Mouse (Mus musculus) forebrain, embryonic 14.5 days (tissue): ENCODE measurements around the gene Mthfd1l. TPM values are rescaled to one million over a fixed set of nuclear protein-coding genes. Genes with fewer than 3 reads are reported as not detected.

ENCODE experiments used
- ATAC-seq: fragments of 200-750 bp; cut with Nextera tagmentation; 2 replicates; pipeline ENCODE4 v1.8.0; 2017; ENCODE audit warnings: mild to moderate bottlenecking, moderate library complexity
- DNase-seq: peaks from one replicate; pipeline ENCODE4 v3.0.0-alpha.2; 2015; ENCODE audit warnings: low spot score
- H3K27ac ChIP-seq: fragments of 300-500 bp; sonication (generic); 2 replicates; pipeline ENCODE4 v1.5.1; 2014; ENCODE audit warnings: low read depth, mild to moderate bottlenecking, control low read depth, low read length, moderate library complexity
- H3K27me3 ChIP-seq: fragments of 300-500 bp; sonication (generic); replicated peaks from 2 replicates; pipeline ENCODE4 v1.6.1; 2014; ENCODE audit warnings: low read length, control low read depth, mixed read lengths; ENCODE audit not compliant: control insufficient read depth, insufficient read depth
- H3K36me3 ChIP-seq: fragments of 300-500 bp; sonication (generic); 2 replicates; pipeline ENCODE4 v1.6.1; 2014; ENCODE audit warnings: low read length, control low read depth; ENCODE audit not compliant: control insufficient read depth, insufficient read depth
- H3K4me1 ChIP-seq: fragments of 300-500 bp; sonication (generic); 2 replicates; pipeline ENCODE4 v1.6.1; 2014; ENCODE audit warnings: antibody characterized with exemption, low read length, control low read depth; ENCODE audit not compliant: control insufficient read depth, insufficient read depth
- H3K4me2 ChIP-seq: fragments of 300-500 bp; sonication (generic); 2 replicates; pipeline ENCODE4 v1.6.1; 2014; ENCODE audit warnings: mild to moderate bottlenecking, control low read depth, low read length
- H3K4me3 ChIP-seq: fragments of 300-500 bp; sonication (generic); 2 replicates; pipeline ENCODE4 v1.5.1; 2014; ENCODE audit warnings: low read depth, low read length, control low read depth
- H3K9ac ChIP-seq: fragments of 300-500 bp; sonication (generic); 2 replicates; pipeline ENCODE4 v1.6.1; 2014; ENCODE audit warnings: mild to moderate bottlenecking, low read length, control low read depth, moderate library complexity
- H3K9me3 ChIP-seq: fragments of 300-500 bp; sonication (generic); replicated peaks from 2 replicates; pipeline ENCODE4 v1.6.1; 2016; ENCODE audit warnings: low read length, control low read depth, mixed read lengths; ENCODE audit not compliant: control insufficient read depth
- WGBS: fragments of 180-500 bp; shearing (Covaris S2); extraction: QIAGEN DNeasy Blood & Tissue Kit; methylation state at CpG from one replicate; pipeline ENCODE4 v1.1.7; 2014; 5-methylcytosine and 5-hydroxymethylcytosine counted together
- polyA plus RNA-seq: library from polyadenylated mRNA; unstranded; fragments of >200 nt; fragmentation: Nextera tagmentation; extraction: Ambion mirVana; gene quantifications from 2 replicates; pipeline ENCODE4 v1.2.1, GENCODE M21; 2014

Gene Mthfd1l
- polyA plus RNA-seq, 1 experiment from 2014 or later, result 3.9 TPM

DNA sequence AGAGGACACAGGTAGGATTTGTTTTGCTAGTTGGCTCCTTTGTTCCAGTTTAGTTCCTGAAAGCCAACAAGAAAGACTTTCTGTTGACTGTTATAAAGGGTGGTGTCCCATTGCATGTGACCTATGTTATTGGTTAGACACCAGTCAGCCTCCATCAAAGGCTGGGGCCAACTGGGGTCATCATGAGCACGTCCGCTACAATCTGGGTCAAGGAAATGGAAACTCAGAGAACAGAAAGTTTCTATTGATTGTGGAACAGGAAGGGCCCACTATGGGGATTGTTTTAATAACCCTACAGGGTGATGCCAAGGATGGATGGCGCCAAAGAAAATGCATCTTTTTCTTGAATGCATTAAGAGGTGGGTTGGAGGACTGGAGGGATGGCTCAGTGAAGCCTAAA lies 166.6 kb downstream of the Mthfd1l start:
- H3K27me3 ChIP-seq, result no peaks in the 10 kb centered on the region
- 94% methylated on average over 3 of the region's 3 CpGs for WGBS
- H3K4me2 ChIP-seq, result no peak overlapping the region
- ATAC-seq (no peak), DNase-seq (no peak)
- H3K4me1 ChIP-seq, result no peaks in the 10 kb centered on the region
- H3K36me3 ChIP-seq, result no peaks in the 10 kb centered on the region
- no peak overlapping the region for H3K9ac ChIP-seq
- no peak overlapping the region for H3K27ac ChIP-seq
- no peak overlapping the region for H3K4me3 ChIP-seq
- no peaks in the 10 kb centered on the region for H3K9me3 ChIP-seq

DNA sequence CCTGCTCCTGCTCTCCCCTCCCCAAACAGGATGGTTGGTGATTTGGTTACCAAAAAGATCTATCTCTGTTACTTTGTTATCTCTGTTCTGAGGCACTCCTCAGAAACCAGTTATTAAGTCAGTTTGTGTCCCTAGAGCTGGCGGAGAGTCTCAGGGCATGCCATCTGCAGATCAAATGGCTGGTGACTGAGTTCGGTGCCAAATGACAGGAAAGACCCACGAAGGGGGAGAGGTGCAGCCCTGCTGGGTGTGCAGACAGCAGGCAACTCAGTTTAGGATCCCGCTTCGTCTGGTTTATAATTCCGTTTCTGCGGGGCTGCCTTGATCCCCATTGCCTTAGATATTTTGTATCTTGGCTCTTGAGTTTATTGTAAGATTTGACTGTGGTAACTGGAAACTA lies 168.8 kb downstream of the Mthfd1l start:
- Histone ChIP-seq H3K4me3 (no peak overlapping the region), H3K9ac (no peak overlapping the region), H3K27ac (no peak overlapping the region), H3K36me3 (no peaks in the 10 kb centered on the region), H3K4me1 (no peaks in the 10 kb centered on the region), H3K27me3 (no peaks in the 10 kb centered on the region), H3K9me3 (no peaks in the 10 kb centered on the region), H3K4me2 (no peak overlapping the region)
- 68% methylated on average over 7 of the region's 7 CpGs for WGBS
- DNase-seq, result no peak
- ATAC-seq, result no peak

DNA sequence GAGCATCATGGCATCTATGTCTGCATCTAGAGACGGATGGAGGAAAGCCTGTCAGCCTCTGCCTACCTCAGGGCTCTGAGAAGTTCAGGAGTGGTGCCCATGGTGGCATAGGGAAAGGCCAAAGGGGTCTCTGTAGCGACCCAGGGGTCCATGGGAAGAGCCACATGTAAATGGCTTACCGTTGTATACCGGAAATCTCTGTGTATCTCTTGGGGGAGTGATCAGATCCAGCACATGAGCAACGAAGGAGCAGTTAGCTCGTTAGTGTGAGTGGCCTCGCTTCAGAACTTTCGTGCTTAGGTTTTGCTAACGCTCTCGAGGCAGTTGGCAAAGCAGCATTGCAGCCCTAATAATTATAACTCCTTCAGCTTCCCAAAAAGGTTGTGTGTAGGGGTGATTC lies 169.9 kb downstream of the Mthfd1l start:
- H3K4me1 ChIP-seq, result no peaks in the 10 kb centered on the region
- no peaks in the 10 kb centered on the region for H3K9me3 ChIP-seq
- no peaks in the 10 kb centered on the region for H3K36me3 ChIP-seq
- no peak for ATAC-seq
- no peak overlapping the region for H3K4me3 ChIP-seq
- H3K27ac ChIP-seq, result no peak overlapping the region
- no peak for DNase-seq
- 49% methylated on average over 10 of the region's 10 CpGs for WGBS
- H3K9ac ChIP-seq, result no peak overlapping the region
- no peak overlapping the region for H3K4me2 ChIP-seq
- no peaks in the 10 kb centered on the region for H3K27me3 ChIP-seq

DNA sequence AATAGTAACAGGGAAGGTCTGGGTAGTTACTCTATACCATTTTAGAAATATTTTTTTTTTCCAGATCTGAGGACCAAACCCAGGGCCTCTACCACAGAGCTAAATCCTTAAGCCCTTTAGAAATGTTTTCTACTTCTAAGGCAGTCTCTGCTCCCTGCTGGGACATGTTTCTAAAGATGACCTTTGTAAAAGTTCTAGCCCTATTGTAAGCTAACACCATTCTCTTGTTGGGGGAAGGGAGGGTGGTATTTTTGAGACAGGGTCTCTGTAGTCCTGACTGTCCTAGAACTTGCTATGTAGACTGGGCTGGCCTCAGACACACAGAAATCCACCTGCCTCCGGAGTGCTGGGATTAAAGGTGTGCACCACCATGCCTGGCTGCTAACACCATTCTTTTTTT lies 170.5 kb downstream of the Mthfd1l start:
- WGBS, result 33% methylated on average over 1 of the region's 1 CpGs
- Histone ChIP-seq H3K27ac (no peak overlapping the region), H3K9me3 (no peaks in the 10 kb centered on the region), H3K9ac (no peak overlapping the region), H3K4me3 (no peak overlapping the region), H3K36me3 (no peaks in the 10 kb centered on the region), H3K27me3 (no peaks in the 10 kb centered on the region), H3K4me1 (no peaks in the 10 kb centered on the region), H3K4me2 (no peak overlapping the region)
- DNase-seq (no peak), ATAC-seq (no peak)

DNA sequence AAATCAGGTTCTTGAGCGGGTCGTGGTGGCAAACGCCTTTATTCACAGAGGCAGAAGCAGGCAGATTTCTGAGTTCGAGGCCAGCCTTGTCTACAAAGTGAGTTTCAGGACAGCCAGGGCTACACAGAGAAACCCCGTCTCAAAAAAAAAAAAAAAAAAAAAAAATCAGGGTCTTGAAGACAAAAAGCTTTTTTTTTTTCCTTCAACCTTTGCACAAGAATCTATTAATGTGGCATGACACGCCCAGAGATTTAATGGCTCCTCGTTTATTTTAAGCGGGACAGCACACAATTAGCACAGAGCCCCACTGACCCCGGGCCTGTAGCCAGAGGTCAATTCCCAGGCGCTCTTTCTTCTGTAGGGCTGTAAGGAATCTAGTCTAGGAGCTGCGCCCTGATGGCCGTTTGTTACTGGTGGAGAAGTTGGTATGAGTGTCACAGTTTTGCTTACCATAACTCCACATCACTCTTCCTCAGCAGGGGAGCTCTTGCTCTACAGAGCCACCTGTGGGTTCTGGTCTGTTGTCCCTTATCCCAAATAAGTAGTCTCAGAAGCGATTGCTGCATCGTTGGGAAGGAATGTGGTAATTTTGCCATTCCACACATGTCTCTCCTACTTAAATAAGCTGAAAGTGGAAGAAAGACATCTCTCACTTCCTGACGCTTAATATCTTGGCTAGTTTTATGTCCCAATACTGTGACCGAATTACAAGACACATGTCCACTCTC lies 172.3 kb downstream of the Mthfd1l start:
- WGBS, result 62% methylated on average over 16 of the region's 16 CpGs

DNA sequence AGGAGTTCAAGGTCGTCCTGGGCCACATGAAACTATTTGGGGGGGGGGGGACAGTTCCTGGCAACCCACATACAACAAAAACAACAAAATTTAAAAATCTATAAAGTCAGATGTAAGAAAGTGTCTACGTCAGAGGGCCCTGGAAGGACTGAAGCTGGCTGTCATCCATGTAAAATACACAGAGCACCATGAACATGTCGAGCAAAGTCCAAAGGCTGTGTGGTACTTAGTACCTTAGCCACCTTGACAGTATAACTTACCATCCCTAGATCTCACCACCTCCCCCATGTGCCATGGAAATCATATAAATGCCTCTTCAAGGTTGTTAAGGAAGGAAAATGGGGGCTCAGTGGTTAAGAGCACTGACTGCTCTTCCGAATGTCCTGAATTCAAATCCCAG lies 174.0 kb downstream of the Mthfd1l start:
- no peaks in the 10 kb centered on the region for H3K4me1 ChIP-seq
- no peak overlapping the region for H3K27ac ChIP-seq
- no peak overlapping the region for H3K4me3 ChIP-seq
- no peak for ATAC-seq
- WGBS, result 87% methylated on average over 4 of the region's 4 CpGs
- H3K36me3 ChIP-seq, result no peaks in the 10 kb centered on the region
- DNase-seq, result no peak
- H3K27me3 ChIP-seq, result no peaks in the 10 kb centered on the region
- no peak overlapping the region for H3K9ac ChIP-seq
- no peak overlapping the region for H3K4me2 ChIP-seq
- no peaks in the 10 kb centered on the region for H3K9me3 ChIP-seq

More for the DNA sequence above, 172.3 kb downstream of the Mthfd1l start:
- ATAC-seq (no peak), DNase-seq (no peak)
- Histone ChIP-seq H3K4me2 (no peak overlapping the region), H3K4me1 (no peaks in the 10 kb centered on the region), H3K9ac (no peak overlapping the region), H3K36me3 (no peaks in the 10 kb centered on the region), H3K4me3 (no peak overlapping the region), H3K27me3 (no peaks in the 10 kb centered on the region), H3K9me3 (no peaks in the 10 kb centered on the region), H3K27ac (no peak overlapping the region)

DNA sequence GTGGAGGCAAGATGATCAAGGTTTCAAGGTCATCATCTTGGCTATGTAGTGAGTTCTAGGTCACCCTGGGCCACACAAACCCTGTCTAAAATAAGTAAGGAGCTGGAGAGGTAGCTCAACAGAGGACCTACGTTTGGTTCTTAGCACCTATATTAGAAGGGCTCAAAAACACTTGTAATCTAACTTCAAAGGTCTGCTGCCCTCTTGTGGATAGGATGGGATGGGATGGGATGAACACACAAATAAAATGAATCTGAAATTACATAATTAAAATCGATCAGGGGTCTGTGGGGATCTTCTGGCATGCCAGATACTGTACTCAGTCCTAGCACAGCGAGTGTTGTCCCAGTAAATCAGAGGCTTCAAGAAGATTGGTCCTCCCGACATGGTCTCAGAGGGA lies 178.2 kb downstream of the Mthfd1l start:
- ATAC-seq (no peak), DNase-seq (no peak)
- Histone ChIP-seq H3K27me3 (no peaks in the 10 kb centered on the region), H3K4me1 (no peaks in the 10 kb centered on the region), H3K4me2 (no peak overlapping the region), H3K36me3 (no peaks in the 10 kb centered on the region), H3K9ac (no peak overlapping the region), H3K4me3 (no peak overlapping the region), H3K9me3 (no peaks in the 10 kb centered on the region), H3K27ac (no peak overlapping the region)
- WGBS, result 91% methylated on average over 4 of the region's 4 CpGs

DNA sequence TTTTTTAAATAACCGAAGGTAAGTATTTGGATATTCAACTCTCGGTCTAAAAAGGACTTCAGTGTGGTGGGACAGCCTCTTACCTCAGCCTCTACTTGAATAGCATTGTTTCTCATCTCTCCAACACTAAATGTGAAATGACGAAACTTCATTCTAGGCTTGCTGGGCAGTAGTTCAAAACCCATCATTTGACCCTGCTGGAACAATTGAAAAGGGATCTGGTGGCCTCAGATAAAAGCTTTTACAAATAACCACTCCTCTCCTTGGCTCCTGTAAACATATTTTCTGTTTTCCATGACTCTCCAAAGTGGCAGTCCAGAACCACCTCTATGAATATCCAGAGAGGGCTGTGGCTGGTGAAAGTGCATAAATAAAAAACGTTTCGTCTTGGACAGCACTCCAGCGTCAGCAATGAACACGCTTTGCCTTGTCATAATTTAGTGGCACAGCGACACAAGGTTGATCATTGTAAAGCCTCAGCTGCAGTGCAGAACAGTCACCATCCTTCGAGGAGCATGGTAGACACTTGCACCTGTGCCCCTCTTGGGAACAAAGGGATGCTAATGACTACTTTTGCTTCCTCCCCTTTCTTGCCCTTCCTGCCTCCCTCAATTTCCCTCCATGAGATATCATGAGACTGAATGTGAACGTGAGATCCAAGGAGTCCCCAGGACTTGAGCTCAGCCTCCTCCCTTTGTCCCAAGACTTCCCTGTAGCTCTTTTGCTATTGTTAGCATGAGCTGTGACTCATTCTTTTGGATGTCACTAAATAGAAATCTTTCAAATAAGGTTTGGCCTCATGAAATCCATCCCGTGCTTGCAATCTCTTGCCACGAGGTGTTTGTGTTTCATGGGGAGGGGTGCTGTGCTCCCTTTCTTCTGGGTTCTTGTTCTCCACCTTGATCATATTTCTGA lies 179.2 kb downstream of the Mthfd1l start:
- Histone ChIP-seq H3K27ac (no peak overlapping the region), H3K4me2 (no peak overlapping the region), H3K9me3 (no peaks in the 10 kb centered on the region), H3K4me3 (no peak overlapping the region), H3K36me3 (no peaks in the 10 kb centered on the region), H3K4me1 (no peaks in the 10 kb centered on the region), H3K27me3 (no peaks in the 10 kb centered on the region), H3K9ac (no peak overlapping the region)
- 82% methylated on average over 12 of the region's 12 CpGs for WGBS
- ATAC-seq (no peak), DNase-seq (no peak)

DNA sequence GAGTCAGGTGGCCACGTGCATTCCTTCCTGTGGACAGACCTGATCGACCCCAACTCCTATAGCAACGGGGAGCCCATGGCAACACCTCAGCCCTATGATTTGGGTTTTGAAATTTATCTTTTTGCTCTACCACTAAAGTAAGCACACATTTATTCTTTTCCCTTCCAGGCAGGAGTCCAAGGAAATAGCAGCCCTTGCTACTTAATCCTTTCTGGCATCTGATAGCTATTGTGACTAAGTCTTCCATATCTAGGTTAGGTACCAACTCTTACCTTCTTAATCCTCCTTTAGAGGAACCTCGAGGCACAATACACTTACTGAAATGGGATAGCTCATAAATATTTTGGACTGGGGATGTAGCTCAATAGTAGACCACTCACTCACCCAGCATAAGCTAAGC lies 180.1 kb downstream of the Mthfd1l start:
- H3K9ac ChIP-seq, result no peak overlapping the region
- no peaks in the 10 kb centered on the region for H3K27me3 ChIP-seq
- H3K4me2 ChIP-seq, result no peak overlapping the region
- H3K4me3 ChIP-seq, result no peak overlapping the region
- no peaks in the 10 kb centered on the region for H3K4me1 ChIP-seq
- DNase-seq, result no peak
- H3K9me3 ChIP-seq, result no peaks in the 10 kb centered on the region
- no peak for ATAC-seq
- H3K36me3 ChIP-seq, result no peaks in the 10 kb centered on the region
- WGBS, result 87% methylated on average over 4 of the region's 4 CpGs
- H3K27ac ChIP-seq, result no peak overlapping the region
